Mouse (Mus musculus) heart, postnatal 10 days (tissue): ENCODE results near the gene Gpx3. TPM values are rescaled to one million over a fixed set of nuclear protein-coding genes. Genes with fewer than 3 reads are reported as not detected.

Experiments used
- DNase-seq, 2 experiments: peaks; one replicate each; pipeline ENCODE4 v3.0.0; 2021
- intact Hi-C: fragments of 180-260 bp; cut with DNase I; formaldehyde crosslinking; loops from one replicate; pipeline ENCODE4 v1.15.1; 2025
- total RNA-seq, 2 experiments: library from RNA; stranded (reverse); gene quantifications; 2 replicates each; pipeline ENCODE4 v1.2.3; 2021

Gpx3 gene
- total RNA-seq, 2 experiments from 2014 or later, result 102 to 159 TPM

DNA sequence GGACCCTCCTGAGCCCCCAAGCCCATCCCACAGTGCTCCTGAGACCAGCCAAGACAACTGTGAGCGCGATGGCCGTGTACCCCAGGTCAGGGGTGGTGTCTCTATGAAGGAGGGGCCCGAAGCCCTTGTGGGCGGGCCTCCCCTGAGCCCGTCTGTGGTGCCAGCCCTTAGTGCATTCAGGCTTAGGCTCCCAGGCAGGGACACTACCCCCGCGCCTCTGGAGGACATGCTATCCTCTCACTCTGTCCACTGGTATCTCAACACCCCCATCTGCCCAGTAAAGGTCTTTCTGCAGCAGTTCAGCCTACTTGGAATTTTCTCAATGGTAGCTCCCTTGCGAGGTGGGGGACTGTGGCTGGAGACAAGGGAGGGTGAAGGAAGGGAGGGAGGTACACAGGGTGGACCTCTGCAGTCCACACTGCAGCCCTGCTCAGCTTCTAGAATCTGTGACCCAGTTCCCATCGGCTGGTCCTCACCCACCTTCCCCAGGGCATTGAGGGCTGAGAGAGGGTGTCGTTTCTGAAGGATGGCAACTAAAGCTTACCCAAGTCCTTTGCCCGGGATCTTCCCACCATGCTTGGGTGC lies 7.9 kb downstream of the Gpx3 start:
- intact Hi-C loops, result no loop called here
- DNase-seq, result no peak

DNA sequence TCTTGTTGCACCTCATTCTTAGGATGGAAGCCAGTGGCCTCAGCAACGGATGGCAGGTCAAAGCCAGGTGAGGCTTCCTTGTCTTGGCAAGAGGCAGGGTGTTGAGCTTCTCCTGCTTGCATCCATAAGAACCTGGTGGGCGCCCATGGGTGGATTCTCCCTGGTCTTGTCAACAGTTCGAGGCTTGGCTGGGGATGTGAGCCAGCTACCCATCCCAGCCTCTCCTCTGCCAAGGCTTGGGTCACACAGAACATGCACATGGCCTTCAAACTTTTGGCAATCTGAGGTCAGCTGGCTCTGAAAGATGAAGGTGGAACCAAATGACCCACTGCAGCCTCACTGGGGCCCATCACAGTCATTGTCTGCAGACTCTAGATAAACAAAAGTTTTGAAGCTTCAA lies 8.9 kb downstream of the Gpx3 start:
- intact Hi-C loops, result no loop called here
- no peak for DNase-seq

DNA sequence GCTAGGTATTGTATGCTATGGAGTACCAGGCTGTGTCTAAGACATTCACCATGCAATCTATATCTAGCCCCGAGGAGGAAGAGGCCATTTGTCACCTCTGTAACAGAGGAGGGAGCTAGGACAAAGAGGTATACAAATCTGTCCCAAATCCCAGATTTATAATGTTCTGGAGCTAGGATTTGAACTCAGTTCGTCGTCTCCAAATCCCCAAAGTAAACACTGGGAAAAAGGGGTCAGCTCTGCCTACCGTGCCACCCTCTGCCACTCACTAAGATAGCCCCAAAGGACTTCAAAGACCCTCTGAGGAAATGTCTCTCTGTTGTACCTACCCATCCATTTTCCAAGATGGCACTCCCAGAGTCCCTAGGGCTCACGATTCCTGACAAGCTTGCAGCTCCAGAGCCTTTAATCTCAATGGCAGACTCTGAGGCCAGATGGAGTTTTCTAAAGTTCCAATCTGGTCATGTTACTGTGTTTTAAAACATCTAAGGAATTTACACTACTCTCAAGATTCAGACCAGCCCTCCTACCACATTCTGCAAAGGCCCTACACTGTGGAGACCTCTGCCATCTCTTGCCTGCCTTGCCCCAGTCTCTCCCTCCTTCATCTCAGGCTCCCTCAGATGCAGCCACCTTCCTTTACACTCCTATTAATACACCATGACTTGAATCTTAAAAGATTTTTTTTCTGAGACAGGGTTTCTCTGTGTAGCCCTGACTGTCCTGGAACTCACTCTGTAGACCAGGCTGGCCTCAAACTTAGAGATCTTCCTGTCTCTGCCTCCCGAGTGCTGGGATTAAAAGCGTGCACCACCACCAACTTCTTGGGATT lies 9.6 kb downstream of the Gpx3 start:
- intact Hi-C loops, result no loop called here
- DNase-seq, result no peak

DNA sequence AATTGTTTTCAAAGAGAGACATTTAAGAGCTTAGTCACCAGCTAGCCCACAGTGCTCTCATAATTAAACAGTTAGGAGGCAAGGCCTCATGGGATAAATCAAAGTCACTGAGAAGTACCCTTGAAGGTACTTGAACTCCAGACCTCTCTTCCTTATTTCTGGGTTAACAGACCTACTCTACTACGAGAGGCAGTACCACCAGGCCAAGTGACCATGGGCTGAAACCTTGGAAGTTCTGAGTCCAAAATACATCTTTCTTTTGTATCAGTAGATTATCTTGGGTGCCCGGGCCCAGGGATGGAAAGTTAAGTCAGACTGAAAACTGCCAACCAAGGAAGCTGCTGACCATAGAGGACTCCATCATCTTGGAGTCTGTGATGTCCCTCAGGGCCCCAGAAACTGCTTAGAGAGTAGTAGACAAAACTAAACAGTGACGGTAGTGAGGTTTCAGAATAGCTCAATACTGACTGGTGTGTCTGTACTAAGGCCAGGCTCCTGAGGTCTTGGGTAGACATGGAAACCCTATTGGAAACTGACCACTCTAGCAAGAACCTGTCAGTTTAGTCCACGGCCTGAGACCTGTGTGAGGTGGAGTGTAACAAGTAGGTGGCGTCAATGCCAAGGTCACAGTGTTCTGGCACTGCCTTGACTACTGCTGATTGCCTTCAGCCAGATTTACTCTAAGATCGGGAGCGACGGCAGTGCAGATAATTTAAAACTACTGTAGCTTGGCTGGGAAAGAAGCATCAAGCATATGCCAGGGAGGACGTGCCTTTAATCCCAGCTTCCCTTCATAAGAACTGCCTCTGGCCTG lies 10.5 kb downstream of the Gpx3 start:
- intact Hi-C loops, result no loop called here
- no peak for DNase-seq

DNA sequence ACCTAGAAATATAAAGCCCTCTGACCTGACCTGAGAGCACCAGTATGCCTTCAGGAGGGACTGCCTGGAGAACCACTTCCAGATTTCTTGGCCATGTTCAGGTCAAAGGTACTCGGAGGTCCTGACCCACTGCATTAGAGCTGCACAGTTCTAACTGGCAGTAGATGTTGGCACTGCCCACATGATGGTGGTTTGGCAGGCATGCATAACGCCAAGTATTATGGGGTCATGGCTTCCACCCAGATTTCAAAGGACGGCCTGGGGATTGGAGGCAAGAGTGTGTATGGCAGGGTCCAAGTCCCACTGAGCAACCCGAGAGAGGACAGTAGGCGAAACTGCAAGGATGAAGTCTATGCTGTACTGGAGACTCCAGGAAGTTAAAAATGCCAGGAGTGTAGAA lies 11.6 kb downstream of the Gpx3 start:
- intact Hi-C loops, result no loop called here
- DNase-seq, result peak; percentile 47 to 48

DNA sequence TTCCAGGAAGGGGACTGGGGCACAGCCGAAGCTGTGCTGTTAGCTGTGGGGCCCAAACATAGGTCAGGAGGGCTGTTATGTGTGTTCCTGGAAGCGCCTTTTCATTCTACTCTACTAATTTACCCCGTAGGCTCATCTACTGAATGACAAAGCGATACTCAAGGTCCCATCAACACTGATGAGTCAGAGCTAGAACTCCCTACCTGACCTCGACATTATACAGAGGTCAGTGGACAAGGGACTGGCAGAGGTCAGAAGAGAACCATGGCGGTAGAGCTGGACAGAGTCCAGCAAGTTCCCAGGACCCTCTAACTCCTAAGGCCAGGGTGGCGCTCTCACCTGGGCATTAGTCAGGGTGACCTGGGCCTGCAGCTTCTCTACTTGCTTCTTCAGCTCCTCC lies 15.2 kb downstream of the Gpx3 start:
- no peak for DNase-seq
- intact Hi-C loops, result no loop called here

DNA sequence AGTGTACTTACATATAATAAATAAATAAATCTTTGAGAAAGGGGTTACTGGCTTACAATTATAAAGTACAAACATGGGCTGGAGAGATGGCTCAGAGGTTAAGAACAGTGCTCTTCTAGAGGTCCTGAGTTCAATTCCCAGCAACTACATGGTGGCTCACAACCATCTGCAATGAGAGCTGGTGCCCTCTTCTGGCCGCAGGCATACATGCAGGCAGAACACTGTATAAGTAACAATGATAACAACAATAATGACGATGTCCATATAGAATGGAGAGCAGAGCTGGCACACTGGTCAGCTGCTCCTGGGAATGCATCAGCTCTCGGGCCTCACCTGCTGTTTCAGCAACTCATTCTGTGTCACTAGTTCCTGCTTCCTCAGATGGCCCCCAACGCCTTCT lies 16.0 kb downstream of the Gpx3 start:
- intact Hi-C loops, result no loop called here

DNA sequence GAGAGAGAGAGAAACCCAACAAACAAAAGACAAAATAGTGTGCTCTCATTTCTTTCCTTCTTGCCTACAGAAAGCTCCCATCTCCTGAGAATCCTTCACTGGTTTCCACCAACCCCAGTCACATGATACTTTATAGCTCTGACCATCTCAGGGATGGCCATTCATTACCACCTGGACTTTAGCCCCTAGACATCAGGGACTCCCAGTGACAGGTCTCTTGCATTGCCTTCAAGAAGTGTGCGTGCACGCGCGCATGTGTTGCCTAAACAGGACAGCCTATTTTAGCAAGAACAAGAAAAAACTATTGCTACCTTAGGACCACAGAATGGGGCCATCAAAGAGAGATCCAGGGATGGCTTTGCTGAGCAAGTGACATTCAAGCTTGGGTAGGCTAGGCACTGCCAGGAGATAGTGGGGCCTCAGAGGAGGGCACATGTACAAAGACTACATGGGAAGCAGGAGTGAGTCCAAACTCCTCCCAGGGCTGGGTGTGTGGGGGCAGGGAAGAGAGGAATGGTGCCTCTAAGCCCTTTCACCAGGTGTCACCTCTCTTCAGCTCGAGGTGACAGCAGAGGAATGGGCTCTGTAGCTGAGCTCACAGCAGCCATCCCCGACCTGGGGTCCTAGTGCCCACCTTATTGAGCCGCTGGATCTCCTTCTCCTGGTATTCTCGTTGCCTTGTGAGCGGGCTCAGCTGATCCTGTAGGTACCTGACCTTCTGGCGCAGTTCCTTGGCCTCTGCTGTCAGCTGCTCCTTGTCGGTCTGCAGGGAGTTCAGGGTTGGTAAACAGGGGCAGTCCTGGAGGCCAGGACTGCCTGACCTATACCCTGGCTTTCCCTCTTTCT lies 18.1 kb downstream of the Gpx3 start:
- peak in 1 of 2 experiments; percentile 43 for DNase-seq
- intact Hi-C loops, result no loop called here

More for the DNA sequence above, 16.0 kb downstream of the Gpx3 start:
- no peak for DNase-seq

DNA sequence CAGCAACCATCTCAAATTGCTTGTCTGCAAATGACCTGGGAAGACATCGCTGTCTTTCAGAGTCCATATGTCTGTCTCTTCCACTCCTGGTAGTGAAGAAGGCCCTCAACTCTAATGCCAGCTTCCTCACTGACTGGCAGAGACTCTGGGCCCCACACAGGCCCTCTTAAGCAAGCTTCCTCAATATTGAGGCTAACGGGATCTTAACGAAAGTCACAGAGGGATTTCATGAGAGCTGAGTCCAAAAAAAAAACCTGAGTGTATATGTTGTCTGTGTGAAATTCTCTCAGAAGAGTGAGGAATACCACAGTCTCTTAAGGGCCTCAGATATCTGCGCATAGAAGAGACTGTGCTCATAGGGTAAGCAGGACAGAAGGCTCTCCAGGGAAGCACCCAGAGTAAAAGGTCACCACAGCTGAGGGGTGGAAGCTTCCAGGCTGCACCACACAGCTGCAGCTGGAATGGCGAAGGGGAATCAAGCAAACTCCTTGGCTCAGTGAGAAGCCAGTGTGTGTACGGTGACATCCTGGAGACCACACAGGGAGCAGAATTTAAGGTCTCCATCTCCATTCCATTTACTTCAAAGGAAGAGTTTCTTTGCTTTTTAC lies 18.8 kb downstream of the Gpx3 start:
- intact Hi-C loops, result no loop called here
- DNase-seq, result peak in 1 of 2 experiments; percentile 47

DNA sequence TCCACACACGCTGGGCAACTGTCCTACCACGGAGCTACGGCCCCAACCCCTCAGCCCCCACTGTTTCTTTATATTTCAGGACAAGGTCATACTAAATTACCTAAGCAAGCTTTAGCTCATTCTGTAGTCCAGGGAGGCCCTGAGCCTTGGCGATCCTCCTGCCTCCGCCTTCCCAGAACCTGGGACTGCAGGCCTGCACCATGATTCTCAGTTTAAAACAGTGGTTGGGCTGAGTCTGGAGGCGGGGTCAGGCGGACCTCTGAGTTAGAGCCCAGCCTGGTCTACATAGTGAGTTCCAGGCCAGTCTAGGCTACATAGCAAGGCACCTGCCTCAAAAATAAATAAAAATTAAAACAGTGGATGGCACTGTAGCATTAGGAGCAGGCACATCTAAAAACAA lies 19.5 kb downstream of the Gpx3 start:
- DNase-seq, result peak; percentile 67 to 68
- intact Hi-C loops, result no loop called here

DNA sequence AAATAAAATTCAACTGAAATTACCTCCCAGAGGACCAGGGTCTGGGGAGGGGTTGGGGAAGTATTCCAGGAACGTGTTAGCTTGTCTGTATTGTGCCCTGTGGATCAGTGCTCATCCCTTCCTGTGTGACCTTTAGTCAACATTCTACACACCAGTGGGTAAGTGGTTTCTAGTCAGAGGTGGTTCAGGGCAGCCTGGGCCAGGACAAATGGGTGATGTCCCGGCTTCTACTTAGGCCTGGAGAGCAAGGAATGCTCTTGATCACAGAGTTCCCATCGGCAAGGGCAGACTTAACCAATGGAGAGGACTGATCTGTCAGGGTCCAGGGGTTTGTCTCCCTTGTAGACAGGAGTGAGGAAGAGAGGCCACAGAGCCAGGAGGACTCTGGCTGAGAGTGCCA lies 20.2 kb downstream of the Gpx3 start:
- DNase-seq, result no peak
- intact Hi-C loops, result no loop called here

DNA sequence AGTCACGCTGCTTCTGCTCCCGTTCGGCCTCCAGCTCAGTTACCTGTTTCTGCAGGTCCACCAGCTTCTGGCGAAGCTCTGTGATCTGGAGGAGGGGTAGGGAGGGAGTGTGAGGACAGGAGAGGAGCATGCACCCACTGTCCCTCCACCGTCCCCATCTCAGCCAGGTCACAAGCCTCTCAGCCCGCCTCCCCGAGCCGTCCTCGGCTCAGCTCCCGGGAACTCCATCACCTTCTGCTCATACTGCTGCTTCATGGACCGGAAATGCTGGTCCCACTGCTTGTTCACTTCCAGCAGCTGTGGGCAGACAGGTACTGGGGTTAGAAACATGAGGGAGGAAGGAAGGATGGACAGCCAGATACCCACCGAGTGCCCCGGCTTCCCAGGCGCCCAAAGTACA lies 21.9 kb downstream of the Gpx3 start:
- DNase-seq, result no peak
- intact Hi-C loops, result no loop called here

DNA sequence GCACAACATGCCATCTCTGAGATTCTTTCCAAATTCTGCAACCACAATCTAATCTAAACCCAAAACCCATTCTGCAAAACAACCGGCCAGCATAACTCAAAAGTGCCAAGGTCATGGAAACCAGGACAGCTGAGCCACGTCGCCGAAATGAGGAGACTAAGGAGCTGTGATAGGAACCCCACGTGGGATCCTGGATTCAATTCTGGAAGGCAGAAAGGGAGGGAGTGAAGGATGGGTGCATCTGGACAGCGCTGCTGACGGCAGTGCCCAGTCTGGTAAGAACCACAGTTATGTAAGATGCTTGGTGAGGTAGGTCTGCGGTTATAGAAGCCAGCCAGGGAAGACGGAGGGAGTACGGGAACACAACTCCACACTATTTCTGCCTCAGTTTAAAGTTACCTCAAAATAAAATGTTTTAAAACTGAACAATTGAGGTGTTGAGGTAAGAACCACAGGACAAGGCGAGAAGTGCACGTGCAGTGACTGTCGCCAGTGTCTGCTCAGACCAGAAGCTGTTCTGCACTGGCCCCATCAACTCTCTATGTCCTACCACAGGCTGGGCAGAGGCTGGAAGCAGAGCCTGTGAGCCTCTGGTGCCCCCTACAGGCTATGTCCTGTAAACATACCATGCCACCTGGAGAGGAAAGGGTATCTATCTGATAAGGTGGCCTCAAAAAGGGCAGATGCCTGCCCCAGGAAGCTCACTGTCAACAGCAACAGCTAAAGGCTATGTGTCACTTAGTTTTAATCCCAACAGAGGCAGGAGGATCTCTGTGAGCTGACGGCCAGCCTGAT lies 25.3 kb downstream of the Gpx3 start:
- intact Hi-C loops, result loop anchor here (1.0 to 5.0 kb wide), 3 partner anchors 48 to 230 kb away; no protein-coding TSS in a partner anchor
- peak; percentile 83 to 87 for DNase-seq

DNA sequence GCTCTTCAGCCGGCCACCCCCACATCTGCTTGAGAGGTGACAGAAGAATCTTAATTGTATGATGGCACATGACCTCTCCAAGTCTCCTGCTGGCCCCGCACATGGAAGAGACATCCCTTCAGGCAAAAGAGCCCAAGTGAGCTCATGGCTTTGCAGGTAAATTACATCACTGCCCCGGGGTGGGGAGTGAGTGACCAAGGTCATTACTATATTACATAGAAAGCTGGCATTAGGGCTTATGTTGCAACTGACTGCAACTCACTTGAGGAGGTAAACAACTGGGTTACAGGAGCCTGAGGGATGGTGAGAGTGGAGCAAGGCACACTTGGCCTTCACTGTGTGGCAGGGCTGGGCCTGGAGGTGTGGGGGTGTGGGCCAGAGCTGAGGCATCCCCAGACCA lies 26.0 kb downstream of the Gpx3 start:
- intact Hi-C loops, result loop anchor here (5.0 kb wide), 2 partner anchors 226 to 229 kb away; no protein-coding TSS in a partner anchor
- DNase-seq, result no peak

DNA sequence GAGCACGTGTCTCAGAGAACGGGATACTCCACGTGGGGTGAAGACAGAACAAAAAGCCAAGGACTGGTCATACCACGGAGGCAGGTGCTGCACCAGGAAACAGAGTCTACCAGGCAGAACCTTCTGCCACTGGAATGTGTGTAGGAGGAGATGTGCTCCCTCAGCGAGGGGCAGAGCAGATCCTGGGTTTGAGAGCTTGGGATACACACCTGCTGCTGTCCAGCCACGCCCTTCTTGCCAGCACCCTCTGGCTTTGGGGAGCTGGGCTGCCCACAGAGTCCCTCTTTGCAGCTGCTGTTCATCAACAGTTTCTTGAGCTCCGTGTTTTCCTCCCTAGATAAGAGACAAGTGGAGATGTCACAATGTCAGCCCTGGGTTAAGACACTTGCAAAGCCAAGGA lies 26.6 kb downstream of the Gpx3 start:
- no peak for DNase-seq

DNA sequence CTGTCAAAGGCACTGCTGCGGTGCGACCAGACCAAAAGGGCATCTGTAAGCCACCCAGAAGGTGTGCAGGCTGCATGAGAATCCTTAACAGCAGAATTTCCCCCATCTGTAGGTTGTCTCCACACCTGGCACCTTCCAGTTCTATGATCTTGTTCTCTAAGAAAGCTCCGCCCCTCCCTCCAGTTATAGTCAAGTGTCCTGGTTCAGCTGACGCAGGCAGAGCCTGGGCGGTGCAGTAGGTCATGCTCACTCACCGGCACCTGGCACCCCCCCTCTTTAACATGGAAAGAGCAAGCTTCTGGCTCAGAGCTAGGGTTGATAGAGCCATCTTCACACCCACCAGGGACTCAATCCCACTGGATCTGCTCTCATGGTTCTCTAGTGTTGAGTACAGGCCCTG lies 27.0 kb downstream of the Gpx3 start:
- DNase-seq, result no peak
- intact Hi-C loops, result loop anchor here (5.0 kb wide), 2 partner anchors 227 to 228 kb away; no protein-coding TSS in a partner anchor

More for the DNA sequence above, 26.6 kb downstream of the Gpx3 start:
- intact Hi-C loops, result loop anchor here (5.0 kb wide), 2 partner anchors 227 to 228 kb away; no protein-coding TSS in a partner anchor

DNA sequence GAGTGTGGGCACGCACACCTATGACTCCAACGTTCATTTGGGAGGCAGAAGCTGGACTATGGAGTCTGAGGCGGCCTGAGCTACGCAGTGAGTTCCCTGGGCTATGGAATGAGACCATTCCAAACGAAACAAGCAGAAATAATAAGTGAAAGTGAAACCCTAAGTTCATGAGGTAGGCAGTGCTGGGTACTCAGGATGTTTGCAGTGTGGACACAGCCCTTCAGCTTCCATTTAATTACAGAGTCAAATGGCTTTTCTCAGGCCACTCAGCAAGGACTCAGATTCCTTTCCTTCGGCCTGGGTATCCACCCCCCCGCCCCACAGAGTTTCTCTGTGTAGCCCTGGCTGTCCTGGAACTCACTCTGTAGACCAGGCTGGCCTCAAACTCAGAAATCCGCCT lies 27.5 kb downstream of the Gpx3 start:
- intact Hi-C loops, result loop anchor here (2.0 to 5.0 kb wide), 4 partner anchors 109 to 228 kb away; no protein-coding TSS in a partner anchor
- no peak for DNase-seq

DNA sequence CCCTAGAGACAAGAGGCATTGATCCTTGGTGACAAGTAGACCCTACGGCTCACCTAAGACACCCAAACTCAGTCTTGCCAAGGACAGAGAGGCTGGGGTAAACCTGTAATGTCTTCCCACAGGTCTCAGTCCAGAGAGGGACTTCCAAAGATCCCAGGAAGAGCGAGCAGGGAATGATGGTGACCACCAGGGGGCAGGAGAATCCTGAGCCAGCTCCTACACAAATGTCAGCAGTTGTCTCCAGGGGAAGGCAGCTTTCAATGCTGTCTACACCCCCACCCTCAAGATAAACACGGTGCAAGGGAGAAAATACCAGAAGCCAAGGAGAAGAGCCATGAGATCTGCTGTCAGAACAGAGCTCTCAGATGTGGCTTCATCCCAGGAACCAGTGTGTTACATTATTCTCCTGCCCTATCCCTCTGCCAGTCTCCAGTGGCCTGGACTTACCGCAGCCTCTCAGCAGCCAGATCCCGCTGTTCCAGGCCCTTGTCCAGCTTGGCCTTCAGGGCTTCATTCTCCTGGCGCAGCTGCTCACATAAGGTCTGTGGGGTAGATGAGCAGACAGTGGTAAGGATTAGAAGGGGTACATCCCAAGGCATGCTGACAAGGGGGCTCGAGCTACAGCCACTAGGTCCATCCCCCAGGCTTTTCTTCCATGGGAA lies 28.2 kb downstream of the Gpx3 start:
- intact Hi-C loops, result loop anchor here (2.0 to 5.0 kb wide), 2 partner anchors 108 to 157 kb away; no protein-coding TSS in a partner anchor
- DNase-seq, result peak; percentile 68 to 81
